Mouse (Mus musculus): ENCODE data around the gene Flii.

The Flii gene

GRCm38 (mm10) chr11:60712639-60713255 is 14.3 kb downstream of the Flii start:
- DNase-seq = peak; percentile 6

- DNase-seq = peak; percentile 15
Measured at GRCm38 (mm10) chr11:60712040-60712439, 15.0 kb downstream of the Flii start.

- DNase-seq = peak; percentile 9
Measured at GRCm38 (mm10) chr11:60711218-60711617, 15.8 kb downstream of the Flii start.

GRCm38 (mm10) chr11:60709481-60710465 is 17.3 kb downstream of the Flii start:
- DNase-seq = peak; percentile 9

GRCm38 (mm10) chr11:60708631-60709030 is 18.4 kb downstream of the Flii start:
- peak; percentile 16 for DNase-seq

GRCm38 (mm10) chr11:60707672-60708071 is 19.4 kb downstream of the Flii start:
- peak; percentile 49 for DNase-seq

- DNase-seq = peak; percentile 13
Measured at GRCm38 (mm10) chr11:60706696-60707480, 20.2 kb downstream of the Flii start.

GRCm38 (mm10) chr11:60706076-60706475 is 21.0 kb downstream of the Flii start:
- DNase-seq = no peak

GRCm38 (mm10) chr11:60705255-60705654 is 21.8 kb downstream of the Flii start:
- peak; percentile 4 for DNase-seq

- peak; percentile 39 for DNase-seq
Measured at GRCm38 (mm10) chr11:60704023-60704880, 22.8 kb downstream of the Flii start.

GRCm38 (mm10) chr11:60703131-60703530 is 23.9 kb downstream of the Flii start:
- DNase-seq = peak; percentile 61

GRCm38 (mm10) chr11:60701611-60702010 is 25.5 kb downstream of the Flii start:
- peak; percentile 62 for DNase-seq

- peak; percentile 31 for DNase-seq
Measured at GRCm38 (mm10) chr11:60700320-60701185, 26.5 kb downstream of the Flii start.

- DNase-seq = peak; percentile 93
Measured at GRCm38 (mm10) chr11:60699524-60700075, 27.5 kb downstream of the Flii start, which contains the start of gene Llgl1. Gene Llgl1 (plus strand): TSS chr11:60699723.

- DNase-seq = peak; percentile 61
Measured at GRCm38 (mm10) chr11:60698806-60699523, 28.1 kb downstream of the Flii start.

- DNase-seq = no peak
Measured at GRCm38 (mm10) chr11:60697561-60697960, 29.5 kb downstream of the Flii start.

- DNase-seq = peak; percentile 2
Measured at GRCm38 (mm10) chr11:60696165-60696564, 30.9 kb downstream of the Flii start.
